Mouse (Mus musculus) spleen, postnatal 14 days (tissue): Measurements from ENCODE around the gene Gm15155.
"Not testable (repeated sequence)": the region's sequence is repeated elsewhere in the genome, so short reads cannot be mapped to it uniquely, and the experiment has no call there.

Experiments
- DNase-seq, 2 experiments: peaks; one replicate each; pipeline ENCODE4 v3.0.0; 2021 to 2022; ENCODE audit warnings: low spot score in 2 of 2

The Gm15155 gene

GRCm38 (mm10) chrX:156155776-156156175 is 531.2 kb downstream of the Gm15155 start:
- no peak for DNase-seq

- DNase-seq: no peak
Observed at GRCm38 (mm10) chrX:156171587-156171986, 547.0 kb downstream of the Gm15155 start.

GRCm38 (mm10) chrX:156303806-156304205 is 679.3 kb downstream of the Gm15155 start:
- not testable (repeated sequence) for DNase-seq
